ENCODE assay signal across 1 mouse cellular context in the genomic region with DNA sequence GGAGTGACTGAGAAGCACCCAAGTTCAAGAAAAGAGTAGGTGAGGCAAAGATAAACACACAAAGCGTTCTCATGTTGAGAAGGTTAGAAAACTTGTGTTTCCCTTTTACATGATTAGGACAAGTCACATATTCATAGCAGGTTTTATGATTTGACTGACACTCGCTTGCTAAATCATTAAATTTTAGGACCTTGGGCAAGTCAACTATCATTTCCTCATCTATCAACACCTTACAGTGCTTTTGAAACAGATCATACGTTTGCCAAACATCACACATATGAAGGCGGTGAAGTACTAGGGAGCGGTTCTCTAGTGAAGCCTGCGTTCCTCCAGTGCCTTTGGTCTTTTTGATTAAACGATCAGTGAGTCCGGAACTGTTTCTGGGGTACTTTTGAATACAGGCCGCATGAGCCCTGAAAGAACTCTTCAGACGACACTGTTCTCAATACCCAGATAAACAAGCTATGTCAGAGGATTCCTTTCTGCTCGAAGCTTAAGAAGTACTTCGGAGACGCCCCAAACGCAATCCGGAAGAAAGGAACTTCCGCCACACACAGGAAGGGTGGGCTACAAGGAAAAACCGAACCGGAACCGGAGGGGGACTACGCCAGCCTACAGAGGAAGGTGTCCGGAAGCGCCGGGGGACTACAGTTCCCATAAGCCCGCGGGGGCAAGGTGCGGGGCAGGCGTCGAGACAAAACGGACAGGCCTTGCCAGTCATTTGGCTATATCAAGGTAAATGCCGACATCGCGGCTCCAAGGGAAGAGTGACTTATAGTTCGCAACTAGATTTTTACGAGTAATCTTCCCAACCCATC.
TF ChIP-seq lines count a peak whose summit lies in the region.

Gene Acbd5 (plus strand): TSS at position 616 of the 818 bp plus-strand sequence.

TF ChIP-seq in C2C12, 6 proteins besides CTCF, POLR2A, EP300 and RAD21 (continued from another document):
- TF ChIP-seq MYOD1 (IDR thresholded peaks at IDR 0.05; ENCODE audit: control insufficient read depth, insufficient read length, low read depth), result no peak
